Mouse (Mus musculus): ENCODE data around the gene Mpv17l2.

Gene Mpv17l2

DNA sequence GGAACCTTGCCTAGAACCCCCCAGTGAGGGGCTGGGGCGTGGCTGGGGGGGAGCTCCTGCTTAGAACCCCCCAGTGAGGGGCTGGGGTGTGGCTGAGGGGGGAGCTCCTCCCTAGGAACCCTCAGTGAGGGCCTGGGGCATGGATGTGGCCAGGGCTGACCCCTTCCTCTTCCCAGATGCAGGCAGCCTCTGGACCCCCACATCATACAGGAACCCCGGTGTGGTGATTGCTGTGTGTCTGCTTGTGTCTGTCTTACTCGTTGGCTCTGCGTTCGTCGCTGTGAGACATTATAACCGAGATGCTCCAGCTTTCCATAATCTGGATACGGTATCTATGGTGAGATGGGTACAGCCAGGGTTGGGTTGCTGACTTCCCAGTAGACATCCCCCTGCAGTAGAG, 39.1 kb downstream of the Mpv17l2 start:
- no peak for DNase-seq (ENCODE audit: low read depth, low spot score)

DNA sequence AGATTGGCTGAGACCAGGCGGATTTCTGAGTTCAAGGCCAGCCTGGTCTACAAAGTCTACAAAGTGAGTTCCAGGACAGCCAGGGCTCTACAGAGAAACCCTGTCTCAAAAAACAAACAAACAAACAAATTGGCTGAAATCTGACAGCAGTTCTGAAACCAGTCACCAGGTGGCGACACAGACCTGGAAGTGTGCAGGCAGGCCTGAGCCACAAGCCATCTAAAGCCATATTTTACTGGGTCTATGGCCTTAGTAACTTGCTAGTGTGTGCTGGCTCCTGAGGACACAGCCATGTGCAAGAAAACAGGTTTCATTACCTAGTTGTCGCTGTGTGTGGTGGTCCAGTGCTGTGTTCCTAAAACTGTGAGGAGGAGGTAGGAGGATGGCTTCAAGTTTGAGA, 40.0 kb downstream of the Mpv17l2 start:
- peak; percentile 77 for DNase-seq (ENCODE audit: low read depth, low spot score)

DNA sequence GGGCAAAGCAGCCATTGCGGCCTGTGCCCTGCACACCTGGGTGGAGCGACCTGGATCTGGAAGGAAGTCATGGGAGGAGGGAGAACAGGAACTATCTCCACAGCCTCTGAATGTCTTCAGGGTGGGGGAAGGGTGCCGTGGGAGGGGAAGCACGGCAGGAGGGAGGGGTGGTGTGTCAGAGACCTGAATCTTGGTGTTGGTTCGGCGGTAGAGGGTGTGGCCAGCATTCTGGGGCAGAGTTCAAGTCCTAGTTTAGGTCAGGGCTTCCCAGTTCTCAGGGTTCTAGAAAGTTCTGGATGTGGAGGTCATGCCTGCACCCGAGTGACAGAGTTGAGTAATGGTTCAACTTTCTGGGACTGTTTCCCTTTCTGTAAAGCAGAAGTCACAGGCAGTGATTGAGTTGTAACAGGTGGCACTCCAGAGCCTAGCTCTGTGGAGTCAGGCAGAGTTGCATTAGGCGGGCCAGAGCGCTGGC, 40.9 kb downstream of the Mpv17l2 start:
- no peak for DNase-seq (ENCODE audit: low read depth, low spot score)

DNA sequence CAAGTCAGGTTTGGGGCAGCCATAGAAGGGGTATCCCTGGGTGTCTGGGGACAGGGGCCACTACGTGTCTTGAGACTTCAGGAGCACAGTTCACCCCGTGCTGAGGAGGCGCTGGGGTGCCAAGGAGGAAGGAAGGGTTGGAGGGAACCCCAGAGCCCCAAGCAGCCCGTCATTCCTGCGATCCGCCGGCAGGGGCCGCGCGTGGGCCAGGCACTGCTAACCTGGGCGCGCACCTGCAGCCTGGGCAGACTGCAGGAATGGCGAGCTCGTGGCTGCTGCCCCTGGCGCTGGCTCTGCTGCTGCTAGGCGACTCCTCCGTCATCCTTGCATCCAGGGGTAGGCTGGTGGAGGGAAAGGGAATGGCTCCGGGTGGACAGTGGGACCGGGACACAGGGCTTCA, 42.4 kb downstream of the Mpv17l2 start, which contains the start of gene Gm3336:
Gene Gm3336 (plus strand): TSS at position 247 of the 400 bp plus-strand sequence.
- DNase-seq (ENCODE audit: low read depth, low spot score), result peak; percentile 78

DNA sequence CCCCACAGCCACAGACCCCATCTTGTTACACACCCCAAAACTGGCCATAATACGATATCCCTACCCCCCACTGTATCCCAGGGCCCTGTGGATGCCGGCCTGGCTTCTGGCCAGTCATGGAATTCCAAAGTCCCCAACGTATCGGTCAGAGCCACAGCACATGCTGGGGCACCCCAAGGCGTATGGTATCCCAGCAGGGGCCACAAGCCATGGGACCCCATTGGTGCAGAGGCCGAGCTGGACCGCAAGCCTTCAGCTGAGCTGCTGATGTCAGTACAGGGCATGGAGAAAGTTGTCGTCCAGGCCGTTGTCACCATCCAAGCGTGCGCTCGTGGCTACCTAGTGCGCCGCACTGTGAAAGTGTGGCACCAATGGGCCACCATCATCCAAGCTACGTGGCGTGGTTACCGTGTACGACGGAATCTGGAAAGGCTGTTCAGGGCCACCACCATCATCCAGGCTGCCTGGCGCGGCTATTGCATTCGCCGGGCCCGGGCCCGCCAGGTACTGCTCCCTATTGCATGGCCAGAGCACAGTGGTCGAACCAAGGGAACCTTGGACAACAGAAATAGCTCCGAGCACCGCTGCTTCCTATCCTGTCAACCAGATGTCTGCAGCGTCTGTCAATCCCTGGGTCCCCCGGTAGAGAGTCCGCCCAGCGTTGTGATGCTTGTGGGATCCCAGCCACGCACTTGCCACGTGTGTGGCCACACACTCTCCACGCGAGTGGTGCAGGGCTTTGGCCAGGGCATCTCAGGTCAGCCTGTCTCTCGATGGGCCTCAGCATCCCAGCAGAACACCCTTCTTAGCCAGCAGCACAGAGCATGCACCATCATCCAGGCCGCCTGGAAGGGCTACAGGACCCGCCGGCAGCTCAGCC, 44.0 kb downstream of the Mpv17l2 start:
- DNase-seq (ENCODE audit: low read depth, low spot score), result no peak

DNA sequence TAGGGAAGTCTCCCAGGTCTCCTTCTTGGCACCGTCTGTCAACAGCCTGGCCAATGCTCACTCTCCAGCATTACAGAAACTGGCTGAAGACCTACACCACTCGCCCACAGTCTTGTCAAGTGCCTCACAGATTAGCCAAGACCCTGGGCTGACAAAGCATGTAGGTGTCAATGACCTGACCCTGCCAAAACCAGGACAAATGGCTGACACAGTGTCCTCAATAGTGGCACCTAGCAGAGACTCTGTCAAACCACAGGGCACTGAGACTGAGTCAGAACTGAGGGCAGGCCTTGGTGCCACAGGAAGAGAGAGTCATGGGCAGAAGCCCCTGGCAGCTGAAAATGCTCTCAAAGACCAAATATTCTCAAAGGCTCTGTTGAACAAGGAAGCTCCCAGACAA, 45.7 kb downstream of the Mpv17l2 start:
- DNase-seq (ENCODE audit: low read depth, low spot score), result no peak

DNA sequence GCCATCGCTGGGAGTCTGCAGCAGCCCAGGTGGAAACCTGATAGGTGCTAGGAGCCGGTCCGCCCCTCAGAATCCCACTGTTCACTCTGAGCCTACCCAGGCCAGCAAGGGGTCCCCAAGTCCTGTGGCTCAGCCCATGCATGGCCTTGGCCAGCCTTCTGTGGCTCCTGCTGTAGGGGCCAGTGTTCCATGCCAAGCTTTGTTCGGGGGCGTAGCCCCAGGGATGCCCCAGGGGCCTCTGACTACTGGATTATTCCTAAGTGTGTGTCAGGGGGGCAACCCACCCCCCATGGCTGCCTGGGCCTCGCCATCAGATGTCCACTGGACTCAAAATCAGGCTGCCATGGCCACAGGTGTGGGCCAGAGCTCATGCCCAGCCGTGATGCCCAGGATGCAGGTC, 46.8 kb downstream of the Mpv17l2 start:
- DNase-seq (ENCODE audit: low read depth, low spot score), result no peak

DNA sequence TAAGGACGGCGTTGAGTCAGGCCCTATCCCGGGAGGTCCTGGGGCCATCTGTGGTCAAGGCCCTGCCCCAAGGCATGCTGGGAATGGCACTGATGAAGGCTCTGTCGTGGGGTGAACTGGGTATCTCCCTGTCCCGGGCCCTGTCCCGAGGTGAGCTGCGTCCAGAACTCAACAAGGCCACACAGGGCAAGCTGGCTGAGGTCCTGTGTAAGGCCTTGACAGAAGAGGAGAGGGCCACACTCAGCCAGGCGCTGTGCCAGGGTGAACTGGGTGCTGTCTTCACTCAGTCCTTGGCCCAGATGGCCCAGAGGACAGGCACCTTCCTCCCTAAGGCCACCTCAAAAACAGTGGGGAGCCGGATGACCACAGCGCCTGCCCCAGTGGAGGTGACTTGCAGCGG, 49.7 kb downstream of the Mpv17l2 start:
- no peak for DNase-seq (ENCODE audit: low read depth, low spot score)

DNA sequence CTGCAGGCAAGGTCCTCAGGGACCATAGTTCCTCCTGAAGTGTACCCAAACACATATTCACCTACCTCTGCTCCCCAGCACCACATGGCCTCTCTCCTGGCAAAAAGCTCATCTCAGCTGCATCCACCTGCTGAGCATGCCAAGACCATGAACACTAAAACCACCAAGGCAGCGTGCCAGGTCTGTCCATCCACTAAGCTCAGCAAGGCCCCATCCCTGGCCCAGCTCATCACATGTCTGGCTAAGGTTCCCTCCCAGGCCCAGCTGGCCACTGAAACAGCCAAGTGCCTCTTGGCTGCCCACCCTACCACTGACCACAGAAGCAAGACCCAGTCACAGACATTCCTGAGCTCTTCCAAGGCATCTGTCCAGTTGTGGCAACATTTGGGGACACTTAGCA, 50.5 kb downstream of the Mpv17l2 start:
- no peak for DNase-seq (ENCODE audit: low read depth, low spot score)

DNA sequence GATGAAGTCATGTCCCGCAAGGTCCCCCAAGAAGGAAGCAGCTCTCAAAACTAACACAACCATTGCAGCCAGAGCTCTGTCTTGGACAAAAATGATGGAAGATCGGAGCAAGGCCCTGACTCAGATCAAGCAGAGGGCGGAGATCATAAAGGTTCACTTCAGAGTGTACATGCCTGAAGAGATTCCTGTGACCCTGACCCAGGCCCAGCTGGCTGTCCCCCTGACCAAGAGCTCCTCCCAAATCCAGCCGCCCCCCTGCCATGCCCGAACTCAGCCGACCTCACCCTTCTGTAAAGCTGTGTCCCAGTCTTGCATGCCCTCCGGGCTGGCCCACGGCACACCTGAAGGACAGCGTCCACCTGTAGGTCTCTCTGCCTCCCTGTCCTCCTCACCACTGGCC, 51.0 kb downstream of the Mpv17l2 start:
- DNase-seq (ENCODE audit: low read depth, low spot score), result no peak
